Mouse (Mus musculus): ENCODE results near the gene Hat1.
"Not testable (repeated sequence)": the region's sequence is repeated elsewhere in the genome, so short reads cannot be mapped to it uniquely, and the experiment has no call there.

Gene Hat1

GRCm38 (mm10) chr2:71388951-71389763 lies at the start of gene Hat1:
Gene Hat1 (plus strand): TSS chr2:71388958.
- peak; percentile 83 to 95 for DNase-seq (ENCODE audit: low spot score in 2 of 2)

DNA sequence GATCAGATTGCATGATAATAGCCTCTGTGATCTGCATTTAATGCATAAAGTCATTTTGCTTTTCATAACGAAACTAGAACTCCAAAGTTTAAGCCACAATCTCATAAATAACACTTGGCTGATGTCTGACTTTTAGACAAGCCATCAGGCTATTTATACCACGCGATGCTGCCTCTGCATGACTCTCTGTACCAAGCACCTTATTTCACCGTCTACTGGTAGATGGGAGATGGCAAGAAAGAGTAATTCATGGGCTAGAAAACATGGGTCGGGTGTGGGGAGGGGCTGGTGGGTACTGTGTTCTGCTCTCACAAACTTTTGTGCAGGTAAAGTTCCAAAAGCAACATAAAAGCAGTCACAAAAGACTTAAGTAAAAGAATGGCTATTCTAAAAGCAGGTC lies 48.6 kb upstream of the Hat1 start:
- DNase-seq (ENCODE audit: low spot score in 2 of 2) = no peak

- DNase-seq (ENCODE audit: low spot score in 2 of 2) = peak in 1 of 2 experiments; percentile 9
These were observed 44.7 kb upstream of the Hat1 start for GRCm38 (mm10) chr2:71343884-71344640.

DNA sequence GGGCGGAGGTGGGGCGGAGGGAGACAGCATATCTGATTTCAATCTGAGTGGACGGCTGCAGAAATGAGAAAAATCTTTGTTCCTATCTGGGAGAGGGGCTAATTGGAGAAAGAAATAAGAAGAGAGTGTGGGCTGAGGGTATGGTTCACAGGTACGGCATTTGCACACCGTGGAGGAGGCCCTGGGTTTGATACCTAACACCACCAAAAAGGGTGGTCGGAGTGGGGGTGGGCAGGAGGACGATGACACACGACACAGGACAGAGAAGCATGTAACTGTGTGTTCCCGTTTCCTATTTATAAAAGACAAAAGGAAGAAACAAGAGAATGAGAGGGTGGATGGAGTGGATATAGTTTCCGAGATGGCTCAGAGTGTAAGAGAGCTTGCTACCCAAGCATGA lies 41.6 kb upstream of the Hat1 start:
- DNase-seq (ENCODE audit: low spot score in 2 of 2) = no peak

DNA sequence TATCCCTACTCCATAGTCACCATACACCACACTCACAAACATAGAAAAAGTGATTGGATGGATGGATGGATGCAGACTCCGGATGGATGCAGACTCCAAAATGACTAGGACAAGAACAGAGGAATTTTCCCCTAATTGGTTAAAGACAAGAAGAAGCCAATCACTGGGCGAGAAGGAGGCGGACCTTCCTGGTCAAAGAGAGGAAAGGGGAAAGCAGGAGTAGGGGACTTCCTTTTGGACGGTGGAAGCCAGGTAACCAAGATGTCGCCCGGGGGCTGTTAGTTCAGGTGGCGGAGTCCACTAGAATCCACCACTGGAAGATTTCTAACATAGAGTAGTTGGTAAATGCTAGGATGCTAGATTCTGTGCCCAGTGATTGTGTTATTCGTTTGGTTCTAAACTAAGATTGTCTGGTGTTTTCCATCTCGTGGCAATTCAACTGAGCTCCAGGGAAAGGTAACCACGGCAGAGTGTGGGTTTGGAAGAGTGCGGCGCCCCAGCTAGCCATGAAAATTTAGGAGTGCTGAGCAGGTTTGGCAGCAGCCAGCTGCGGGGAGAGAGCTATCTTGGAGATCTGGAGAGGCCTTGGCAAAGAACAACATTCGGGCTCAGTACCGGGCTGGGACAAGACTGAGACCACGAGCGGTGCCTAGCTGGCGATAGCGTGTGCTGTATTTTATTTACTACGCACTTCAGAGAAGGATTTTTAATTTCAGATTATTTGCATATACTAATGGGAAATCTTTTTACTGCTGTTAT lies 40.8 kb upstream of the Hat1 start:
- DNase-seq (ENCODE audit: low spot score in 2 of 2) = no peak

DNA sequence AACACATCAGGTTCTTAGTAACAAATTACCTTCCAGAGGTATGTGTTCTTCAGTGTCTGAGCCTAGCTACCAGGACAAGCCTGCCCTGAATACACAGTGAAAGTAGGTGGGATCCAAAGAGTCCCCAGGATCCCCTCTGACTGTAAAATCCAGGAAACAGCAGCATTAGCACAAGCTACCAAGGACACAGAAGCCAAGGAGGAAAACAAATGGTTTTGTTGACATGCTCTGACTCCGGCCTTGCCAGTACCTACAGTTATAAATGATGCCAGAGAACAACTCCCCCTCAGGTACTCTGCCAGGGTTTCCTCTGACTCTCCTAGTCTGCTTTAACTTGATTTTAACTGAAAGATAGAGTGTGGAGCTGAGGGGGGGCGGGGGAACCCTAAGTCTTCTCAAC lies 39.2 kb upstream of the Hat1 start:
- no peak for DNase-seq (ENCODE audit: low spot score in 2 of 2)

- DNase-seq (ENCODE audit: low spot score in 2 of 2) = no peak
These were observed 38.6 kb upstream of the Hat1 start for GRCm38 (mm10) chr2:71350181-71350580.

GRCm38 (mm10) chr2:71350904-71351726 lies 37.6 kb upstream of the Hat1 start:
- no peak for DNase-seq (ENCODE audit: low spot score in 2 of 2)

GRCm38 (mm10) chr2:71351727-71351987 lies 37.1 kb upstream of the Hat1 start:
- DNase-seq (ENCODE audit: low spot score in 2 of 2) = no peak

GRCm38 (mm10) chr2:71353306-71354054 lies 35.3 kb upstream of the Hat1 start:
- no peak for DNase-seq (ENCODE audit: low spot score in 2 of 2)

DNA sequence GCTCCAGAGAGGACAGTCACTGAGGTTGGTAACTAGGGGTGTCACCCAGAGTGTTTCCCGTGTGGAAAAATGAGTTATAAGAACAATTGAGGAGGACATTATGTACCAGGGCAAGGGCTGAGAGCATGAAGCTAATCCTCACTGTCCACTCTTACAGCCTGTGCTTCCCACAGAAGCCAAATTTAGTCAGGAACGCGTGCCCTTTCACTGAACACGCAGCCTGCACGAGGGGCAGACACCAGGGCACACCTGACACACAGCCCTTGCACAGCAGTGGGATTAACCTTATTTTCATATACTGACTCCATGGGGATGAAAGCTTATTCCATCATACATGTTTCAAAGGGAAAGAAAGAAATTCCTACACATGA lies 34.7 kb upstream of the Hat1 start:
- no peak for DNase-seq (ENCODE audit: low spot score in 2 of 2)

- DNase-seq (ENCODE audit: low spot score in 2 of 2) = no peak
These were observed 30.4 kb upstream of the Hat1 start for GRCm38 (mm10) chr2:71358347-71358746.

- DNase-seq (ENCODE audit: low spot score in 2 of 2) = no peak
These were observed 28.6 kb upstream of the Hat1 start for GRCm38 (mm10) chr2:71360192-71360591.

DNA sequence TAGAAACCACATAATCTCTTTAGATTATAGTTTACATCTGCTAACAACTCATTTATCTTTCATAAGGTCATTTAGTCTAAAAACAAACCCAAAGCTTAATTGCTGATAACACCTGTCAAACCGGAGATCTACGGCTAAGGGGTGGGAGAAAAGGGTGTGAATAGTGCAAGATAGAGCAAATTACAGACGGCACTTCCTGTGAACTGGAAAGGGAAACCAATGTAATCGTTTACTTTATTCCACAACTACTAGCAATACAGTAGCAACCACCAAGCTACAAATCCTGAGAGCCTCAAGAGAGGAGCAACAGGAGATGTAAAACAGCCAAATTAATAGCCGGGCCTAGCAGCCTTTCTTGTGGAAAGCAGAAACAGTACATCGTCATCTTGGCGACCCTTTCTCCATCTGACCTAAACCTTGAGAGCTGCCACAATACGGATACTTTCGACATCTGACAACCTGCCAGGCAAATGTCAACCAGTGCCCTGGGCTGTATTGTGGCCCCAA lies 22.1 kb upstream of the Hat1 start:
- no peak for DNase-seq (ENCODE audit: low spot score in 2 of 2)

GRCm38 (mm10) chr2:71367125-71367880 lies 21.5 kb upstream of the Hat1 start, which contains the start of gene Slc25a12:
Gene Slc25a12 (minus strand): TSS chr2:71367749.
- peak in 1 of 2 experiments; percentile 71 for DNase-seq (ENCODE audit: low spot score in 2 of 2)

DNA sequence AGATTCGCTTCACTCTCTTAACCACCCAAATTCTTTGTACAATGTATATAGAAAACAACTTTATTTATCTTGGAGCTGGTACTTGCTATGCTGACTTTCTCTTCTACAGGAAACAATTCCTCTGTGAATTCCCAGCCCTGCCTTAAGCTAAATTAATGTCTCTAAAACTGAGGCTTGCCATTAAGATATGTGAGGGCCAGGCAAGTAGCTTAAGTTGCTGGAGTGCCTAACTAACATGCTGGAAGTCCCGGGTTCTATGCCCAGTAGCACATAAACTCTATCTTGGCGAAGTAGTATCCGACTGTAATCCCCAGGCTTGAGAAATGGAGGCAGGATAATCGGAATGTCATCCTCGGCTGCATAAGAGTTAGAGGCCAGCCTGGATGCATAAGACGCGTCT lies 20.7 kb upstream of the Hat1 start:
- no peak for DNase-seq (ENCODE audit: low spot score in 2 of 2)

GRCm38 (mm10) chr2:71371790-71372189 lies 17.0 kb upstream of the Hat1 start:
- peak; percentile 65 to 73 for DNase-seq (ENCODE audit: low spot score in 2 of 2)

DNA sequence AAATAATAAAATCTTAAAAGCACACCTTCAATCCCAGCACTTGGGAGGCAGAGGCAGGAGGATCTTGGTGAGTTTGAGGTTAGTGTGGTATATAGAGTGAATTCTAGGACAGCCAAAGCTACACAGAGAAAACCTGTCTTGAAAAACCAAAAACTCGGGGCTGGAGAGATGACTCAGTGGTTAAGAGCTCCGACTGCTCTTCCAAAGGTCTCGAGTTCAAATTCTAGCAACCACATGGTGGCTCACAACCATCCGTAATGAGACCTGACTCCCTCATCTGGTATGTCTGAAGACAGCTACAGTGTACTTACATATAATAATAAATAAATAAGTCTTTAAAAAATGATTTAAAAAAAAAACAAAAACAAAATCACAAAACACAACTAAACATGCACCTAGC lies 16.5 kb upstream of the Hat1 start:
- not testable (repeated sequence) for DNase-seq (ENCODE audit: low spot score in 2 of 2)

GRCm38 (mm10) chr2:71374275-71375155 lies 14.2 kb upstream of the Hat1 start:
- DNase-seq (ENCODE audit: low spot score in 2 of 2) = no peak

All from left cerebral cortex, adult 9 months (tissue).